Mouse (Mus musculus): ENCODE measurements around the gene 4930539E08Rik.

The 4930539E08Rik gene

DNA sequence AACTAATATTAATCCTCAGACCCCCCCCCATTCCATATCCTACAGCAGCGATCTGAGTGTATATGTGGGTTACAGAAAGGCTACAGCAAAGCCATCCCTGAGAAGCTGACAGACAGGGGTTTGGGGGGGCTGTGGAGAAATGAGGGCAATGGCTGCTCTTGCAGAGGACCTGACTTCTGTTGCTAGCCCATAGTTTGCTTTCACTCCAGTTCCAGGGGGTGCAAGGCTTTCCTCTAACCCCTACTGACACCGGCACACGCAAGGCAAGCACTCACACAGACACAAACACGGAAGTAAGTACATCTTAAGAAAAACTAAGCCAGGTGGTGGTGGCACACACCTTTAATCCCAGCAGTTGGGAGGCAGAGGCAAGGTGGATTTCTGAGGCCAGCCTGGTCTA is 14.2 kb upstream of the 4930539E08Rik start:
- no peak for DNase-seq

GRCm38 (mm10) chr17:28928004-28928403 is 12.9 kb upstream of the 4930539E08Rik start:
- DNase-seq: no peak

DNA sequence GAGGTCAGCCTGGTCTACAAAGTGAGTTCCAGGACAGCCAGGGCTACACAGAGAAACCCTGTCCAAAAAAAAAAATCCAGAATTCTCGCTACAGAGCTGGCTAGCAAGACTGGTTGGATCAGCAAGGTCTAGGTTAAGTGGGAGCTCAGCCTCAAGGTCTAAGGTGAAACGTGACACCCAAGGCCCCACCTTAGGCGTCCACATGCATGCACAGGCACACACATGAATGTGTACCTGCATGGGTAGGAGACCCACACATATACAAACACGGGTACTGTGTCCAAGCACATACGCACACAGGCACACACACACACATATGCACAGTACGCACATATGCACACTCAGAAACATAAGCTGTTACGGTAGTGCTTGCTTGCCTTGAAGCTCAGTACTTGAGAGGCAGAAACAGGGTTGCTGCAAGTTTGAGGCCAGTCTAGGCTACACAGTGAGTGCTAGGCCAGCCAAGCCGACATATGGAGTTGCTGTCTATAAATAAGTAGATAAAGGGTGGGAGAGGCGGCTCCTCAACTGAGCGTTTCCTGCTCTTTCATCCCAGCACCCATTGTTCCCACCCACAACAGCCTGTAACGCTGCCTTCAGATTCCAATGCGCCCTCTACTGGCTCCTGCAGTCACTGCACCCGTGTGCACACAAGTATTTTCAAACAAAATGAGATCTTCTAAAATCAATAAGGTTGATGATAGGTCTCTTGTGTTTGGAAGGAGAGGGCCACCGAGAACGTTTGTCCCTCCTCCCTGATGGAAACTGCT is 11.9 kb upstream of the 4930539E08Rik start:
- DNase-seq: peak; percentile 60

GRCm38 (mm10) chr17:28926380-28926779 is 11.3 kb upstream of the 4930539E08Rik start:
- peak; percentile 80 for DNase-seq

DNA sequence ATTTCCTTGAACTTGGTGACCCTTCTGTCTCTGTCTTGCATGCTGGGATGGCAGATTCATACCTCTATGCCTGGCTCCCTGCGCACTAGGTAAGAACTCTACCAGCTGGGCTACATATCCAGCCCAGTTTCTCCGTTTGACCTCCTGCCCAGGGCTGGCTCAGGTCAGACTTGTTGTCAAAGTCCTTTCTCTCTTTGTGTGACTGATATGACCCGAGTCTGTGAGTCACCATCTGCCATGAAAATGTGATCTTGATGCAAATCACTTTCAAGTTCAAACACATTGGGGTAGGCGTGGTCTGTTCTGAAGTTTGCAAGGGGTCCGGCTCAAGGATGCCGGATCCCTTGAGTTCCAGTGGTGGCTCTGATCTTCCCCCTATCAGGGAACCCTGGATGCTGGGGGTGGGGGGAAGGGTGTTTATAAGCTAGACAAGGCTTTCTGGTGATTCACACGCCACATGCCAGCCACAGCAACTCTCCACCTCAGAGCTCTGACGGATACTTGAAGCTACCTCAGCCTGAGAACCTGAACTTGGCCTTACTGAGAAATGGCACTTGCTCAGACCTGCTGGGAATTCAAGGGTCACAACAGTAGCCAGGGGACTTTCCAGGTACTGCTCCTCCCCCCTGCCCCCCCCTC is 10.0 kb upstream of the 4930539E08Rik start:
- DNase-seq: no peak

- DNase-seq: no peak
Measured at GRCm38 (mm10) chr17:28922096-28922495, 7.0 kb upstream of the 4930539E08Rik start.

DNA sequence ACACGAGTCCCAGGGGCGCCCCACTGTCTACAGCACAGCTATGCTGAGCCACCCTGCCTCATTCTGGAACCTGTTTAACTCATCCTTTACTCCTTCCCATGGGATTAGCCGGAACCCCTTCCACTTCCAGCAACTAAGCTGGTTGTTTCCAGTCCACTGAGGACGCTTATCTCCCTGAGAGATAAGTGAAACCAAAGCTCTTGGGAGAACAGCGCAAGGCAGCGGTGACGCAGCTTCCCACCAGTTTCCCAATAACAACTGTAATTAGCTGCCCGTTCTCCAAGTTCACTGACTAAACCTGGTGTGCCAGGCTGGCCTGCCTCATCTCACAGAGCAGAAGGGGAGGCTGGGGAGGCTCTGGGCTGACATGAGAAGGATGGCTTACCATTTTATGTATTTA is 6.0 kb upstream of the 4930539E08Rik start:
- no peak for DNase-seq

GRCm38 (mm10) chr17:28916520-28916919 is 1.4 kb upstream of the 4930539E08Rik start:
- no peak for DNase-seq

- no peak for DNase-seq
Measured at GRCm38 (mm10) chr17:28913940-28914339, 1.2 kb downstream of the 4930539E08Rik start.

- no peak for DNase-seq
Measured at GRCm38 (mm10) chr17:28913200-28913599, 1.9 kb downstream of the 4930539E08Rik start.

DNA sequence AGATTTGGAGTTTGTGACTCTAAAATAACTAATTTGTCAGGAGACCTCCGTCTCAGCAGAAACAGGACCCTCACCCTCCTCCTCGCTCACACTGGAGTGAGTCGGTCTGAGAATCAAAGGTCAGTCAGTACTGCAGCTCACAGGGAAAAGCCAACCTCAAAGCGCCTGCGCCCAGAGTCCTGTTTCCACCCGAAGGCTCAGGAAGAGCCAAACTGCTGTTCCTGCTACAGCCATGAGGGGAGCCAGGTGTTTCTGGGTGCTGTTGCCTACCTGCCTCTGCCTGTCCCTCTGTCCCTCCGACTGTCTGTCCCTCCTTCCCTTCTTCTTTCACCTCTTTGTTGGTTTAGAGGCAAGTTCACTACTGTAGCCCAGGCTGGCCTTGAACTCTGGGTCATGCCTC is 5.0 kb downstream of the 4930539E08Rik start:
- DNase-seq: no peak

DNA sequence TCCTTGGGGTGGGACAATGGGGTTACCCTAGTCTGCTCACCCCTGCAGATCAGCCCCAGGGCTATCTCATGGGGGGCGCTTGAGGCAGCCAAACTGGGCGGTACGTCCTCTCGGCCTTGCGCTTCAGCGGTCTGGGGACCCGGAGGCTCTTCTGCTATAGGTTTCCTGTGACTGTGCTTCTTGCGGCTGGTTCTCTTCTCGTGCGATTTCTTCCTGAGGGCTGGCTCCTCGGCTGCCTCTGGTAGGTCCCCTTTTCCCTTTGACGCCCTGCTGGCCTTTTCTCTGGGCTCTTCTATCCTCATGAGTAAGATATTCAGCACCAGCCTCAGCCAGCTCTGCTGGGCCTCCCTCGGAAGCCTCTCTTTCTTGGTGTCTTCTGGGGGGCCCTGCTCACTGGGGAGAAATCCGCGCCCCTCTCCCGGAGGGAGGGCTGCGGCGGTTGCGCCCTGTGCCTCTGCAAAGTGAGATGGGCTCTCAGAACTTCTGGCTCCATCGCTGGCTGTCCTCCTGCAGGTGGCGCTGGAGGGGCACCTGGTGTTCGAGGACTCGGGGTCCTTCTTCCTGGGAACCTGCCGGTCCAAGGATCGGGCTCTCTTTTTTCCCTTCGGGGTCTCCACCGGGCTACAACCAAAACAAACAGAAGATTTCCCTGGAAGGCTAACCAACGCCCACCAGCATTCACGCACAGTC is 5.7 kb downstream of the 4930539E08Rik start:
- DNase-seq: peak; percentile 77

DNA sequence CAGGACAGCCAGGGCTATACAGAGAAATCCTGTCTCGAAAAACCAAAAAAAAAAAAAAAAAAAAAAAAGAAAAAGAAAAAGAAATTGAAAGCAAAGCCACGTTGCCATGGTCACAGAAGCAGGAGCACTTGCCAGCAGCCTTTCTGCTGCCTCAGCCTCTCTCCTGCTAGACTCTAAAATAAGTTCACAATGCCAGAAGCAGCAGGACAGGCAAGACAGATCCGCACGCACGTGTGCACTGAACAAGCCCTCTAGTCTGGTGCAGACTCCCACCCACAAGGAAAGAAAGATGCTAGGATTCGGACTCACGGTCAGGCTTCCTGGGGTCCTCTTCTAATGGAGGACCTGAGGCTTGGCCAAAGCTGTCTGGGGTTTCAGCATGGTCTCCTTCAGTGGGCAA is 7.2 kb downstream of the 4930539E08Rik start:
- DNase-seq: no peak

- DNase-seq: no peak
Measured at GRCm38 (mm10) chr17:28905377-28905916, 9.7 kb downstream of the 4930539E08Rik start.

GRCm38 (mm10) chr17:28904546-28905376 is 10.4 kb downstream of the 4930539E08Rik start:
- peak; percentile 70 for DNase-seq

GRCm38 (mm10) chr17:28901559-28901958 is 13.6 kb downstream of the 4930539E08Rik start:
- DNase-seq: no peak

DNA sequence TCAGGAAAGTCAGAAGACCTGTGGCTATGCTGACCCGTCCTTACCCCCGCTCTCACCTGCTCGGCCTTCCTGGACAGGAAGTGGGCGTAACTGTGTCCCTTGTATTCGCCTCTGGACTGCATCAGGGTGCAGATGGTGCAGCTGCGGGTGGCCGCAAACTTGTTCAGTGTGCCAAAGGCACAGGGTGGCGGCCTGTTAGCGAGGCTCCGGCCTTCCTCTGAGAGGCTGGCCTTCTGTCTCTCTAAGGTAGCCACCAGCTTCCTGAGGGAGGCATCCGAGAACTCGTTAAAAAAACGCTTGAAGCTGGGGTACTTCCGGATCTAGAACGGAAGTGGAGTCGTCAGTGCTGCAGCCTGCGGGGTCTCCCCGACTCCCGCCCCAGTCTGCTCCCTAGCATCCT is 15.7 kb downstream of the 4930539E08Rik start:
- DNase-seq: no peak

DNA sequence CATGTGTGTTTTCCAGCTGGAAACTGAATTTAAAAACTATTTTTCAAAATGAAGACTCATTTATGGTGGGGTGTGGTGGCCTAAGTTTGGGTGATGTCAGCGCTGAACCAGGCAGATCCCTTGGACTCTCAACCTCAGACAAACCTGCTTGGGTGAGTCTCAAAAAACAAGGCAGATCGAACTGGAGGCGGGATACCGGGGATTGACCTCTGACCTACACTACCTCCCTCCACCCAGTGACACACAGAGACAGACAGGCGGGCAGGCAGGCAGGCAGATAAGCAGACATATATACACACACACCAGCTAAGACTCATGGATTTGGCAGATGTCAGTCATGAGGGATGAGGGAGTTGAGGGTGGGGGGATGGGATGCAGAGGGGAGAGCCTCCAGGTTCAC is 16.9 kb downstream of the 4930539E08Rik start:
- DNase-seq: no peak

GRCm38 (mm10) chr17:28897817-28898216 is 17.3 kb downstream of the 4930539E08Rik start:
- no peak for DNase-seq

GRCm38 (mm10) chr17:28896095-28896780 is 18.9 kb downstream of the 4930539E08Rik start:
- DNase-seq: no peak

- DNase-seq: no peak
Measured at GRCm38 (mm10) chr17:28895217-28895875, 19.8 kb downstream of the 4930539E08Rik start.

Measured in thymus, postnatal 25 days (tissue).